Mouse (Mus musculus): ENCODE data around the gene Tex19.2. TPM values are rescaled to one million over a fixed set of nuclear protein-coding genes. Genes with fewer than 3 reads are reported as not detected.
"Not testable (repeated sequence)": the region's sequence is repeated elsewhere in the genome, so short reads cannot be mapped to it uniquely, and the experiment has no call there.

Gene Tex19.2
- polyA plus RNA-seq, 1 experiment, result 0.05 TPM

- no peaks in the 10 kb centered on the region for H3K36me3 ChIP-seq (ENCODE audit: control insufficient read depth, insufficient read depth)
- no peak overlapping the region for H3K4me3 ChIP-seq
- H3ac ChIP-seq (ENCODE audit: control insufficient read depth, insufficient read length), result no peak overlapping the region
- H3K27me3 ChIP-seq (ENCODE audit: control insufficient read depth, insufficient read depth, insufficient read length), result peaks cover 6% of the 10 kb centered on the region
- no peak overlapping the region for H3K4me2 ChIP-seq (ENCODE audit: low read depth)
- H3K79me2 ChIP-seq (ENCODE audit: control insufficient read depth, insufficient read depth), result no peaks in the 10 kb centered on the region
- TF ChIP-seq CEBPB (IDR thresholded peaks at IDR 0.05; ENCODE audit: insufficient read depth, poor library complexity, severe bottlenecking) (no peak), E2F4 (IDR thresholded peaks at IDR 0.05; ENCODE audit: insufficient read depth) (no peak), MAX (IDR thresholded peaks at IDR 0.05; ENCODE audit: low read depth) (no peak), TCF12 (IDR thresholded peaks at IDR 0.05; ENCODE audit: insufficient read depth, poor library complexity, severe bottlenecking) (no peak), TCF3 (IDR thresholded peaks at IDR 0.05; ENCODE audit: insufficient read length, low read depth) (no peak), REST (IDR thresholded peaks at IDR 0.05; ENCODE audit: insufficient read depth, insufficient read length) (no peak), SRF (IDR thresholded peaks at IDR 0.05; ENCODE audit: control insufficient read depth, insufficient read length, low read depth) (no peak), MYOD1 (IDR thresholded peaks at IDR 0.05; ENCODE audit: control insufficient read depth in 1 of 3, insufficient read length in 2 of 3, low read depth in 2 of 3) (no peak), POLR2AphosphoS2 (IDR thresholded peaks at IDR 0.05; ENCODE audit: insufficient read length, low read depth) (no peak), MYOG (IDR thresholded peaks at IDR 0.05; ENCODE audit: control insufficient read depth in 1 of 3, insufficient read depth in 1 of 3, insufficient read length in 2 of 3, low read depth in 2 of 3) (no peak)
These were observed 10.4 kb downstream of the Tex19.2 start for GRCm38 (mm10) chr11:121108061-121108460.

GRCm38 (mm10) chr11:121107242-121107641 is 11.2 kb downstream of the Tex19.2 start:
- H3K79me2 ChIP-seq (ENCODE audit: control insufficient read depth, insufficient read depth); H3ac ChIP-seq (ENCODE audit: control insufficient read depth, insufficient read length); H3K36me3 ChIP-seq (ENCODE audit: control insufficient read depth, insufficient read depth); H3K4me2 ChIP-seq (ENCODE audit: low read depth); H3K27me3 ChIP-seq (ENCODE audit: control insufficient read depth, insufficient read depth, insufficient read length); H3K4me3 ChIP-seq: not testable (repeated sequence)

- Histone ChIP-seq H3K4me3 (no peak overlapping the region), H3K4me2 (ENCODE audit: low read depth) (no peak overlapping the region), H3K79me2 (ENCODE audit: control insufficient read depth, insufficient read depth) (no peaks in the 10 kb centered on the region), H3K27me3 (ENCODE audit: control insufficient read depth, insufficient read depth, insufficient read length) (no peaks in the 10 kb centered on the region), H3K36me3 (ENCODE audit: control insufficient read depth, insufficient read depth) (no peaks in the 10 kb centered on the region), H3ac (ENCODE audit: control insufficient read depth, insufficient read length) (no peak overlapping the region)
- TF ChIP-seq MYOG (IDR thresholded peaks at IDR 0.05; ENCODE audit: control insufficient read depth in 1 of 3, insufficient read depth in 1 of 3, insufficient read length in 2 of 3, low read depth in 2 of 3) (no peak), TCF12 (IDR thresholded peaks at IDR 0.05; ENCODE audit: insufficient read depth, poor library complexity, severe bottlenecking) (no peak), POLR2A (IDR thresholded peaks at IDR 0.05; ENCODE audit: insufficient read length, low read depth) (no peak), TCF3 (IDR thresholded peaks at IDR 0.05; ENCODE audit: insufficient read length, low read depth) (no peak), USF1 (IDR thresholded peaks at IDR 0.05; ENCODE audit: low read depth) (no peak), CEBPB (IDR thresholded peaks at IDR 0.05; ENCODE audit: insufficient read depth, poor library complexity, severe bottlenecking) (no peak), POLR2AphosphoS2 (IDR thresholded peaks at IDR 0.05; ENCODE audit: insufficient read length, low read depth) (no peak), MYOD1 (IDR thresholded peaks at IDR 0.05; ENCODE audit: control insufficient read depth in 1 of 3, insufficient read length in 2 of 3, low read depth in 2 of 3) (no peak), MAX (IDR thresholded peaks at IDR 0.05; ENCODE audit: low read depth) (no peak), REST (IDR thresholded peaks at IDR 0.05; ENCODE audit: insufficient read depth, insufficient read length) (no peak), E2F4 (IDR thresholded peaks at IDR 0.05; ENCODE audit: insufficient read depth) (no peak)
These were observed 17.2 kb downstream of the Tex19.2 start for GRCm38 (mm10) chr11:121101124-121101805.

- no peak overlapping the region for H3K4me3 ChIP-seq
- TF ChIP-seq TCF3 (IDR thresholded peaks at IDR 0.05; ENCODE audit: insufficient read length, low read depth) (no peak), REST (IDR thresholded peaks at IDR 0.05; ENCODE audit: insufficient read depth, insufficient read length) (no peak), CEBPB (IDR thresholded peaks at IDR 0.05; ENCODE audit: insufficient read depth, poor library complexity, severe bottlenecking) (no peak)
These were observed 17.8 kb downstream of the Tex19.2 start for GRCm38 (mm10) chr11:121100692-121101091.

GRCm38 (mm10) chr11:121099762-121100161 is 18.7 kb downstream of the Tex19.2 start:
- no peaks in the 10 kb centered on the region for H3K36me3 ChIP-seq (ENCODE audit: control insufficient read depth, insufficient read depth)
- no peak overlapping the region for H3K4me2 ChIP-seq (ENCODE audit: low read depth)
- TF ChIP-seq SRF (IDR thresholded peaks at IDR 0.05; ENCODE audit: control insufficient read depth, insufficient read length, low read depth) (no peak), POLR2A (IDR thresholded peaks at IDR 0.05; ENCODE audit: insufficient read length, low read depth) (no peak), MYOG (IDR thresholded peaks at IDR 0.05; ENCODE audit: control insufficient read depth in 1 of 3, insufficient read depth in 1 of 3, insufficient read length in 2 of 3, low read depth in 2 of 3) (no peak), E2F4 (IDR thresholded peaks at IDR 0.05; ENCODE audit: insufficient read depth) (no peak), REST (IDR thresholded peaks at IDR 0.05; ENCODE audit: insufficient read depth, insufficient read length) (no peak)
- H3K79me2 ChIP-seq (ENCODE audit: control insufficient read depth, insufficient read depth), result no peaks in the 10 kb centered on the region
- H3ac ChIP-seq (ENCODE audit: control insufficient read depth, insufficient read length), result no peak overlapping the region
- no peak overlapping the region for H3K4me3 ChIP-seq
- no peaks in the 10 kb centered on the region for H3K27me3 ChIP-seq (ENCODE audit: control insufficient read depth, insufficient read depth, insufficient read length)

More at GRCm38 (mm10) chr11:121100692-121101091, 17.8 kb downstream of the Tex19.2 start:
- no peak overlapping the region for H3ac ChIP-seq (ENCODE audit: control insufficient read depth, insufficient read length)
- H3K27me3 ChIP-seq (ENCODE audit: control insufficient read depth, insufficient read depth, insufficient read length), result no peaks in the 10 kb centered on the region
- H3K36me3 ChIP-seq (ENCODE audit: control insufficient read depth, insufficient read depth), result no peaks in the 10 kb centered on the region
- H3K79me2 ChIP-seq (ENCODE audit: control insufficient read depth, insufficient read depth), result no peaks in the 10 kb centered on the region
- no peak overlapping the region for H3K4me2 ChIP-seq (ENCODE audit: low read depth)

All from myocyte (in vitro differentiated cells).